Mouse (Mus musculus) C2C12 (cell line): ENCODE measurements around the gene Slc22a18. TPM values are rescaled to one million over a fixed set of nuclear protein-coding genes. Genes with fewer than 3 reads are reported as not detected.

Experiments used
- H3K27me3 ChIP-seq: one replicate; pipeline ENCODE4 v1.6.1; 2011; ENCODE audit not compliant: control insufficient read depth, insufficient read depth, insufficient read length
- H3K36me3 ChIP-seq: one replicate; pipeline ENCODE4 v1.6.1; 2011; ENCODE audit not compliant: control insufficient read depth, insufficient read depth
- H3K4me3 ChIP-seq: one replicate; pipeline ENCODE4 v1.5.1; 2011; ENCODE audit warnings: mild to moderate bottlenecking, control low read depth; ENCODE audit not compliant: poor library complexity, insufficient read depth, severe bottlenecking
- H3K79me2 ChIP-seq: one replicate; pipeline ENCODE4 v1.6.1; 2011; ENCODE audit not compliant: control insufficient read depth, insufficient read depth
- H3K79me3 ChIP-seq: one replicate; pipeline ENCODE4 v1.6.1; 2011; ENCODE audit warnings: low read depth, control low read depth
- H3ac ChIP-seq: one replicate; pipeline ENCODE3; 2011; ENCODE audit warnings: low read depth; ENCODE audit not compliant: control insufficient read depth, insufficient read length
- CEBPB ChIP-seq: IDR thresholded peaks from one replicate; pipeline ENCODE4 v1.6.1; 2011; ENCODE audit warnings: low read depth, mild to moderate bottlenecking, control low read depth, moderate library complexity
- CTCF ChIP-seq: IDR thresholded peaks from one replicate; pipeline ENCODE4 v1.5.1; 2011; ENCODE audit not compliant: control insufficient read depth, insufficient read depth, insufficient read length
- FOSL1 ChIP-seq: IDR thresholded peaks from one replicate; pipeline ENCODE4 v1.8.0; 2011; ENCODE audit warnings: mild to moderate bottlenecking, low read length; ENCODE audit not compliant: poor library complexity, insufficient read depth, severe bottlenecking
- MAX ChIP-seq: IDR thresholded peaks from one replicate; pipeline ENCODE4 v1.6.1; 2011; ENCODE audit warnings: mild to moderate bottlenecking, control low read depth
- MYOD1 ChIP-seq: IDR thresholded peaks from one replicate; pipeline ENCODE4 v1.6.1; 2011; ENCODE audit warnings: low read depth; ENCODE audit not compliant: control insufficient read depth, insufficient read length
- MYOG ChIP-seq: IDR thresholded peaks from one replicate; pipeline ENCODE4 v1.6.1; 2011; ENCODE audit not compliant: control insufficient read depth, insufficient read length; ENCODE audit errors: extremely low read depth
- USF1 ChIP-seq: IDR thresholded peaks from one replicate; pipeline ENCODE4 v1.6.1; 2011; ENCODE audit warnings: low read depth, mild to moderate bottlenecking, control low read depth, moderate library complexity
- polyA plus RNA-seq: library from polyadenylated mRNA; unstranded; fragments of >200 nt; fragmentation: generic; extraction: Trizol; gene quantifications from one replicate; pipeline ENCODE4 v1.2.1, GENCODE M21; 2012; ENCODE audit warnings: missing spikeins

The Slc22a18 gene
- polyA plus RNA-seq, 1 experiment, result not detected

GRCm38 (mm10) chr7:143511335-143511712, 37.8 kb downstream of the Slc22a18 start:
- H3K79me2 ChIP-seq, result no peaks in the 10 kb centered on the region
- no peak overlapping the region for H3ac ChIP-seq
- H3K36me3 ChIP-seq, result peaks cover 27% of the 10 kb centered on the region
- H3K27me3 ChIP-seq, result no peaks in the 10 kb centered on the region
- H3K4me3 ChIP-seq, result no peak overlapping the region
- no peak for TF ChIP-seq MYOD1
- no peak for TF ChIP-seq MYOG
- no peak for TF ChIP-seq CTCF
- no peak for TF ChIP-seq FOSL1
- no peak for TF ChIP-seq MAX
- TF ChIP-seq USF1, result no peak
- TF ChIP-seq CEBPB, result no peak
- no peaks in the 10 kb centered on the region for H3K79me3 ChIP-seq

GRCm38 (mm10) chr7:143513763-143514415, 40.4 kb downstream of the Slc22a18 start:
- Histone ChIP-seq H3K79me2 (no peaks in the 10 kb centered on the region), H3K36me3 (peaks cover 50% of the 10 kb centered on the region)

GRCm38 (mm10) chr7:143514416-143514768, 40.9 kb downstream of the Slc22a18 start:
- H3K36me3 ChIP-seq, result peaks cover 54% of the 10 kb centered on the region
- TF ChIP-seq FOSL1 (no peak), MYOD1 (no peak), MAX (no peak), USF1 (no peak), CTCF (no peak), MYOG (no peak)
- H3K79me3 ChIP-seq, result no peaks in the 10 kb centered on the region
- no peaks in the 10 kb centered on the region for H3K79me2 ChIP-seq
- no peak overlapping the region for H3ac ChIP-seq
- no peaks in the 10 kb centered on the region for H3K27me3 ChIP-seq
- no peak overlapping the region for H3K4me3 ChIP-seq

More at GRCm38 (mm10) chr7:143513763-143514415, 40.4 kb downstream of the Slc22a18 start:
- no peak overlapping the region for H3K4me3 ChIP-seq
- TF ChIP-seq CEBPB (no peak), MYOD1 (no peak), FOSL1 (no peak), MAX (no peak), USF1 (no peak), CTCF (no peak), MYOG (no peak)
- no peaks in the 10 kb centered on the region for H3K27me3 ChIP-seq
- H3K79me3 ChIP-seq, result no peaks in the 10 kb centered on the region
- no peak overlapping the region for H3ac ChIP-seq

- H3ac ChIP-seq, result no peak overlapping the region
- no peaks in the 10 kb centered on the region for H3K27me3 ChIP-seq
- no peaks in the 10 kb centered on the region for H3K79me2 ChIP-seq
- H3K79me3 ChIP-seq, result no peaks in the 10 kb centered on the region
- H3K4me3 ChIP-seq, result no peak overlapping the region
- H3K36me3 ChIP-seq, result peaks cover 85% of the 10 kb centered on the region
- TF ChIP-seq FOSL1 (no peak), MAX (no peak), MYOD1 (no peak), CTCF (no peak), MYOG (no peak), CEBPB (no peak), USF1 (no peak)
Observed at GRCm38 (mm10) chr7:143519333-143519732, 45.8 kb downstream of the Slc22a18 start.

GRCm38 (mm10) chr7:143532410-143532809, 58.9 kb downstream of the Slc22a18 start:
- H3K4me3 ChIP-seq, result no peak overlapping the region
- TF ChIP-seq MYOG (no peak), MYOD1 (no peak), CTCF (no peak), USF1 (no peak), CEBPB (no peak), FOSL1 (no peak), MAX (no peak)
- no peaks in the 10 kb centered on the region for H3K27me3 ChIP-seq
- H3K36me3 ChIP-seq, result peaks cover 91% of the 10 kb centered on the region
- H3ac ChIP-seq, result no peak overlapping the region
- H3K79me3 ChIP-seq, result peaks cover 1% of the 10 kb centered on the region
- H3K79me2 ChIP-seq, result peaks cover 33% of the 10 kb centered on the region
